Mouse (Mus musculus): ENCODE data around the gene Pitpnm3. TPM values are rescaled to one million over a fixed set of nuclear protein-coding genes. Genes with fewer than 3 reads are reported as not detected.

The Pitpnm3 gene
- total RNA-seq, 2 experiments from 2014 or later, result 20.9 to 22.2 TPM

DNA sequence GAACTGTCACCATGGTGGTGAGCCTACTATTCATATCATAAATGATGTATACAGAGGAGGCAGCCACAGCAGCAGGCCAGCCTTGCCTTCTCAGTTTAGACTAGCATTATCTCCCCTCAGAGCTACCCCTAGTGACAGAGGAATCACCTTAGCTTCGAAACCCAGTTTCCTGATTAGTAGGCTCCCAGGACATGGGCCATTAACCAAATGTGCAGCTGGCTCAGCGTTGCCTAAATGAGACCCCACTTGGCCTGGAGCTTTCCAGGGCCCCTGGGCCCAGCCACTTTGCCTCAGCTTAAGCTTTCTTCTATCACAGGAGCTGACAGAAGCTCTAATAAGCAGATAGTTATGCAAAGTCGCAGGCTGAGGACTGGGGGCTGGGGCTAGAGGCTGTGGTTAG, 39.6 kb downstream of the Pitpnm3 start:
- DNase-seq (ENCODE audit: low spot score in 2 of 2), result no peak

- no peak for DNase-seq (ENCODE audit: low spot score in 2 of 2)
Measured at GRCm38 (mm10) chr11:72094442-72094841, 41.1 kb downstream of the Pitpnm3 start.

DNA sequence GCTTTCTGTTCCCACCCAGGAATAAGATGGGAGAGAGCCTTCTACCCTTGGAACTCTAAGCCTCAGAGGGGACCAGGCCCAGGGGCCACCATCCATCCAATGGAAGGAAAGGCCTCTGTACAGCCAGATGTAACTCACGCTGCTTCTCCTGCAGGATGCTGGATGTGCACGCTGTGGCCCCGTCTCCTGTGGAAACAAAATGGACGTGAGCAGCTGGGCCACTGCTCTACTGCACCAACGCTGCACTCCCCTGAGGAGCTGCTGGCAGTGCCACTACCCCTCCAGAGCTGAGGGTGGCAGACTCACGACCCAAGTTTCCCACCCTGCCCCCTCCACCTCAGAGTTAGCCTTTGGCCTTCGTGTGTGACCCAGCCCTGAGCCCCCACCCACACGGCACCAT, 43.2 kb downstream of the Pitpnm3 start:
- no peak for DNase-seq (ENCODE audit: low spot score in 2 of 2)

GRCm38 (mm10) chr11:72086251-72087046, 49.1 kb downstream of the Pitpnm3 start:
- DNase-seq (ENCODE audit: low spot score in 2 of 2), result peak in 1 of 2 experiments; percentile 43

GRCm38 (mm10) chr11:72084337-72084736, 51.2 kb downstream of the Pitpnm3 start:
- DNase-seq (ENCODE audit: low spot score in 2 of 2), result no peak

- DNase-seq (ENCODE audit: low spot score in 2 of 2), result no peak
Measured at GRCm38 (mm10) chr11:72082601-72083000, 53.0 kb downstream of the Pitpnm3 start.

DNA sequence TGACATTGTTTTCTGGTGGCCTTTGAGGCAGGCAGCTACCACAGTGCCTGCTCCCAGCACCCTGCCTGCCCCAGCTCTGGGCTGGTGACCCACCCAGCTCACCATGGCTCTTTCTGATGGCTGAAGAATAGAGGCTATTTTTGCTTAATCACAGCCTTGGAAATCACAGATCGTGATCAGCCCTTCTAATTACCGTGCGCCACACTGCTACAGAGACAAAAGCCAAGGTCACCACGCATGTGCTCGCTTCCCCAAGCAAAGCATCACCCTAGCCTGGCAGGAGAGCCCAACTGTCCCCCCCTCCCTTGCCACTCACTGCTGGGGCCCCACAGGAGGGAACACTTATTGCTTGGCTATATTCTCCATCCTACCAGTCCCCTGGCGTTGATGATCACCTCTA, 55.1 kb downstream of the Pitpnm3 start:
- no peak for DNase-seq (ENCODE audit: low spot score in 2 of 2)

DNA sequence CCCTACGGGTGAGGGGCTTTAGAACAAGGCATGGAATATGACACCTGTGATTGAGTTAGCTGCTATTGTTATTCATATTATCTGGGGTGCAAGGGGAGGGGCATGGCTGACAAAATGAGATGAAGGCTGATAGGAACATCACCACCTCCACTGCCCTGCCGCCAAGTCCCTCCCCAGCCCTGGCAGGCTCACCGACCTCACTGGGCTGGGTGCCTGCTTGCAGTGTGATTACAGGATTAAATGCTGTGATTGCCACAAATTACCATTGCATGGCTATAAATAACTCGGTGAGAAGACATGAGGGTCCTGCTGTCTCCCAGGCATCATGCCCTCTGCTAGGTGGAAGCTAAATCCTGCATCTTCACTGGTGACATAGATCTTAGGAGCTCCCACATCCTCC, 56.9 kb downstream of the Pitpnm3 start:
- peak in 1 of 2 experiments; percentile 79 for DNase-seq (ENCODE audit: low spot score in 2 of 2)

DNA sequence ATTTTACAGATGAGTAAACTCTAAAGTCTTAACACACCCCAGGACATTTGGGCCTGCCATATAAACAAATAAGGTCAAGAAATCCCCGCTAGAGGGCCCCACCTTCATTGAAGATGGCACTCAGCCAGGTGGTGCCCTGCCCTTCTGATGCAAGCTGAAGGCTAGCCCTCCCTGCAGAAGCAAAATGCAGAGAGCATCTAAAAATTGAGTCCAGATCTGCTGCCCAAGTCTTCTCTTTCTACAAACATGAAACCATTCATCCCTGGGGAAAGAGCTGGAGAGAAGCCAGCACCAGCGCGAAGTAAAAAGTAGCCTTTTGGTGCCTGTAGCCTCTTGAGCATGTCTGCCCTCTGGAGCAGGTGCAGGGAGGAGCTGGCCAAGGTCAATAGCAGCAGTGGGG, 57.5 kb downstream of the Pitpnm3 start:
- DNase-seq (ENCODE audit: low spot score in 2 of 2), result no peak

DNA sequence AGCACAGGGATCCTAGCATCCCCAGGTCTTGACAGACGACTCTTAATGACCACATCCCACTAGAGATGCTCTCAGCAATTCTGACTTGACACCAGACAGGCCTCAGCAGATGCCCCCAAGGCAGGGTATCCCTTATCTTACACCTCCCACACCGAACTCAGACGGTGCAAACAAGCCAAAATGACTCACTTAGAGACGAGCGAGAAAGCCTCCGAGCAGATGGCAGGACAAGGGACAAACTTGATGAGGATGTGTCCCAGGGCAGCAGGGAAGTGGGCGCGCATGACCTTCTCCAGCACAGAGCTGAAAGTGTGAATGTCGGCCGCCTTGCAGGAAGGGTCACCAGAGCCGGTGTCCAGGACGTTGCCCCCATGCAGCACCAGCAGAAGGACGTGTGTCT, 61.3 kb downstream of the Pitpnm3 start:
- no peak for DNase-seq (ENCODE audit: low spot score in 2 of 2)

DNA sequence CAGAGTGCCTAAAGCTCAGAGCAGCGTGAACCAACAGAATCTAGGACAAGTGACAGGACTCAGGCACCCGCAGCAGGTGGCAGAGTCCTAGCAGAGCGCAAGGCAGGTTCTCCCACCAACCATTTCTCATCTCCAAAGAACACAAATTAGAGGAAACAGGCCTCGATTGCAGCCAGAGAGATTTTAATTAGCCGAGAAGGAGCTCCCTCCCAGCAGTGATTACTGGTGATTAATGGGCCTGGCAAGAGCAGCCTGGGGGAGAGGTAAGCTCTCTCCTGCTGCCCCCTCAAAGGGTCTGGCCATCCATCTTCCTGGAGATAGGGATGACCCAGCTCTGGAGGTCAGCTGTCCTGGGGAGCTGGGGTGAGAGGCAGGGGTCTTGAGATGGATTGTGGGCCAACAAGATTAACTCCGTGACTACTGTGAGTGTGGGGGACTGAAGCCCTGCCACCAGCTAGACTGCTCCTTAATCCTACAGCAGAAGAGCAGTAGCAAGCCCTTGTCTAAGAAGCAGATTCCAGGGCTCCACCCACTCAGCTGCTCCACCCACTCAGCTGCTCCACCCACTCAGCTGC, 63.2 kb downstream of the Pitpnm3 start:
- DNase-seq (ENCODE audit: low spot score in 2 of 2), result no peak

DNA sequence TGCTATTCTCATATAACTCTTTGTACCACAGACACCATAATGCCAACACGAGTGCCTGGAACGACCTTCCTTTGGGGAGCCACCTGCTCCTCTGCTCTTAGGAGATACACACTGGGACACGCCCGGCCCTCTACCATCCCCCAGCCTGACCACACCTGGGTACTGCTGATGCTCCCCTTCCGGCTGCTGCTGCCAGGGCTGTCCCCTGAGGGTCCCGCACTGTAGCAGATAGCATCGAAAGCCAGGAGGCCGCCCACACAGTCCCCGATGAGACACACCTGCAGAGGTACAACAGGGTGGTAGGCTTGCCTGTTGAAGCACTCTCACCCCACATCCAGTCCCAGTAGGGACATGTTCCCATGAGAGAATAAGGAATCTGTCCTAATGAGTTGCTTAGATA, 64.8 kb downstream of the Pitpnm3 start:
- DNase-seq (ENCODE audit: low spot score in 2 of 2), result no peak

DNA sequence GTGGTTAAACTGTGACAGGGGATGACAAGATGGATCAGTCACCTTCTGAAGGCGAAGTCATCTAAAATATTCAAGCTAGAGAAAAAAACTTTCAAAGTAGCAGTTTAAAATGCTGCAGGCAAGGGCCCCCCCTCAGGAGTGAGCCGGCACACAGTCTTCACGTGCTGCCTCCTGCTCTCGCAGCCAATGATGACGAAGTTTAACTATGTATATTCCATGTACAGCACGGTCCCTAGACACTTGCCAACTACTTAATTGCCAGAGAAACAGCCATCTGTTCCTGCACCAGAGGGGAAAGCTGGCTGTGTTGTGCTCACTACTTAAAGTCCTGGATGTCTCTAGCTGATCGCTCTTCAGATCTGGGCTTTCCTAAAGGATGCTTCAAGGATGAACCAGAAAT, 67.6 kb downstream of the Pitpnm3 start:
- peak in 1 of 2 experiments; percentile 73 for DNase-seq (ENCODE audit: low spot score in 2 of 2)

GRCm38 (mm10) chr11:72067326-72067725, 68.3 kb downstream of the Pitpnm3 start:
- peak in 1 of 2 experiments; percentile 50 for DNase-seq (ENCODE audit: low spot score in 2 of 2)

DNA sequence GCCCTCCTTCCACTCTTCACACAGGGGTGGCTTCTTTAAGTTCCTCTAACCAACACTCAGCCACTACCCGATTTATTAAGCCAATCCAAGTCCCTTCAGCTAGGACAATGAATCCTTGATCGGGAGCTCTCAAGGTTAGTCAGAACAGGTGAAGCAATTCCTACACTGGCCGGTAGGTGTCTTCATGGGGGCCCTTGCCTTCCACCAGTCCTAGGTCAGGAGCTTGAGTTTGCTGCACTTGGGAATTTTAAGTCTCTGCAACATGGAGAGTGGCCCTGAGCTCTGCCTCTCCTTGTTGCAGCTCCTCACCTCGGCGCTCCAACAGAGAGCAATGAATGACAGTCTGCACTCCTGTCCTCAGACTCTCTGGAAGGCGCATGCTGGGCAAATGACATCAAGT, 69.2 kb downstream of the Pitpnm3 start:
- no peak for DNase-seq (ENCODE audit: low spot score in 2 of 2)

DNA sequence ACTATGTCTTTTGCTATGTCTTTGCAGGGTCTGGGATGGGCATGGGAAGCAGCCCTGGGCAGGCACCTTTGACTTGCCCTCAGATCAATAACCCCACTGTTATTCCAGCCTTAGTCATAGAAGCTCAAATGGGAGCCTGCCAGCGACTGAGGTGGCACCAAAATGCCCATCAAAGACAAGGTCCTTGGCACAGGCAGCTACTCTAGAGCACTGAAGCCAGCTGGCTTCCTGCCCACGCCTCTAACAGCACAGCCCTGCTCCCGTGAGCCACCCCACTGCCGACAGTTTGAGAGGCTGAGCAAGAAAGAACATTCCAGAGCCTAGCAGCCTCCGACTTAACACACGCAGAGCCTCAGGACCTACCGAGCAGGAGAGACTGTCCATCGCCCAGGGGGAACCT, 70.5 kb downstream of the Pitpnm3 start:
- DNase-seq (ENCODE audit: low spot score in 2 of 2), result peak in 1 of 2 experiments; percentile 63

GRCm38 (mm10) chr11:72064414-72064813, 71.2 kb downstream of the Pitpnm3 start:
- no peak for DNase-seq (ENCODE audit: low spot score in 2 of 2)

GRCm38 (mm10) chr11:72061093-72061620, 74.4 kb downstream of the Pitpnm3 start:
- no peak for DNase-seq (ENCODE audit: low spot score in 2 of 2)

DNA sequence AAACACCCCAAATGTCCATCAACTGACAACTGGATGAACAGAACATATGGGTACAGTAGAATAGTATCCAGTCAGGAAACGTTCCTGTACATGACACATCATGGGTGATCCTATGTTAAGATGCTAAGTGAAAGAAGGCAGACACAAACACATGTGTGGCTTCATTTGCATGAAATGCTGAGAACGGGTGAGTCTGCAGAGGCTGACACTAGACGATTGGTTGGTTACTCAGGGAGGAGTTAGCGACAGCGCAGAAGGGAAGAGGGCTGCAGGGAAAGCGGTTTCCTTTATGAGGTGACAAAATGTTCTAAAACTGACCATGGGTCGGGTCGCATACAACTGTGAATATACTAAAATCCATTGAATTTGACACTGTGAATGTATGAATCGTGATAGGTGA, 75.2 kb downstream of the Pitpnm3 start:
- DNase-seq (ENCODE audit: low spot score in 2 of 2), result no peak

GRCm38 (mm10) chr11:72057166-72057565, 78.4 kb downstream of the Pitpnm3 start:
- no peak for DNase-seq (ENCODE audit: low spot score in 2 of 2)

DNA sequence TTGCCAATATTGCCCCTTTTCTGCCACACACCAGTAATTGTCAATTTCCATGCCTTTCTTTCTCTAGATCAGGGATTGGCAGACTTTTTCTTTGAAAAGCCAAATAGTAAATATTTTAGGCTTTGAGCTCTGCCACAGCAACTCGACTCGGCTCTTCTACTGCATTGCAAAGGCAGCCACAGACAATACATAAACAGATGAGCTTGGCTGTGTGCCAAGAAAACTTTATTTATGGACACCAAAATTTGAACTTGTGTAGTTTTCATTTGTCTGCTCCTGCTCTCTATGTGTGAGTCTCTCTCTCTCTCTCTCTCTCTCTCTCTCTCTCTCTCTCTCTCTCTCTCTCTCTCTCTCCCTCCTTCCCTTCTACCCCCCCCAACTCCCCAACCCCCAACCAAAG, 80.4 kb downstream of the Pitpnm3 start:
- DNase-seq (ENCODE audit: low spot score in 2 of 2), result no peak

- DNase-seq (ENCODE audit: low spot score in 2 of 2), result peak; percentile 80 to 87
Measured at GRCm38 (mm10) chr11:72052636-72053035, 82.9 kb downstream of the Pitpnm3 start.

GRCm38 (mm10) chr11:72052221-72052620, 83.4 kb downstream of the Pitpnm3 start:
- DNase-seq (ENCODE audit: low spot score in 2 of 2), result no peak

Measured in layer of hippocampus, postnatal 14 days (tissue).